22 mouse cellular contexts compared by ENCODE assay signal in the genomic region with DNA sequence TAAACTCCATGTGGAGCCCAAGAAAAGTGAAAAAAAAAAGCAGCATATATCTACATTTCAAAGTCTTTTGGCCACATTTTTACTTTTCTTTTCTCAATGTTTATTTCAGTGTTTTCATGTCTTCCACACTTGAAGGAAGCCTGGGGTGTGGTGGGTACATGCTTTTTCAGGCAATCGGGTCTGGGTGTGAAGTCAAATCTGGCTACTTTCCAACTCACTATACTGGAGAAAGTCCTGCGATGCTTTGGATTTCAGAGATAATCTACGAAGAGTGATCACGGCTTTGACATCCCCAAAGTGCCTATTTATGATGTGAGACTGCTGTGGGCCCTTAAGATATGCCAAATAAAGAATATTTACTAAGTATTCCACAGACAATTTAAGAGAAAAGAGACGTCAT. TPM values are rescaled to one million over a fixed set of nuclear protein-coding genes. Genes with fewer than 3 reads are reported as not detected.
DNase-seq lines count a peak whose midpoint lies in the region; ATAC-seq lines count a peak whose summit lies in the region.
"Had no signal": no experiment of that assay in that cellular context is flagged by ENCODE, and none has a peak within 500 bp of the region (broad histone marks: within the 10 kb centered on the region; RNA-seq: fewer than 3 reads in every experiment).

No protein-coding gene starts in this region.

- no peak for ATAC-seq in heart, embryonic 12.5 days (ENCODE audit: insufficient number of reproducible peaks, low FRiP score)
- peak; percentile 42; the same call in 1 of the 2 replicates for ATAC-seq in lung, embryonic 15.5 days (ENCODE audit: borderline replicate concordance, extremely low read depth, low FRiP score, low TSS enrichment)
- no peak for ATAC-seq in midbrain, embryonic 11.5 days (ENCODE audit: low FRiP score)
- ATAC-seq in midbrain, embryonic 13.5 days, result no peak
- ATAC-seq: forebrain, embryonic 15.5 days had no signal

- H3K27ac ChIP-seq in heart, embryonic 12.5 days (ENCODE audit: poor library complexity, severe bottlenecking), result no peak overlapping the region
- H3K27ac ChIP-seq in lung, embryonic 15.5 days, result no peak overlapping the region
- H3K27ac ChIP-seq in midbrain, embryonic 11.5 days (ENCODE audit: low read depth, low read length), result no peak overlapping the region
- H3K27ac ChIP-seq in midbrain, embryonic 13.5 days, result no peak overlapping the region
- H3K27ac ChIP-seq: embryonic facial prominence, embryonic 13.5 days; embryonic facial prominence, embryonic 15.5 days; forebrain, embryonic 10.5 days; forebrain, embryonic 12.5 days; forebrain, embryonic 15.5 days had no signal

- peaks cover 38% of the 10 kb centered on the region for H3K4me1 ChIP-seq in heart, embryonic 12.5 days (replicated peaks)
- 0 out of 2 replicates have a peak, but pooled peaks cover 12% of the 10 kb centered on the region for H3K4me1 ChIP-seq in lung, embryonic 15.5 days
- no peaks in the 10 kb centered on the region for H3K4me1 ChIP-seq in midbrain, embryonic 11.5 days (ENCODE audit: control insufficient read depth, insufficient read depth, low read length)
- no peaks in the 10 kb centered on the region for H3K4me1 ChIP-seq in midbrain, embryonic 13.5 days (replicated peaks)
- H3K4me1 ChIP-seq: forebrain, embryonic 12.5 days; forebrain, embryonic 15.5 days had no signal

- no peak overlapping the region for H3K4me3 ChIP-seq in heart, embryonic 12.5 days
- no peak overlapping the region for H3K4me3 ChIP-seq in lung, embryonic 15.5 days
- no peak overlapping the region for H3K4me3 ChIP-seq in midbrain, embryonic 11.5 days (ENCODE audit: low read depth, low read length)
- no peak overlapping the region for H3K4me3 ChIP-seq in midbrain, embryonic 13.5 days (replicated peaks)
- H3K4me3 ChIP-seq: embryonic facial prominence, embryonic 13.5 days; embryonic facial prominence, embryonic 15.5 days; erythroblast, embryonic 14.5 days; forebrain, embryonic 10.5 days; forebrain, embryonic 12.5 days; forebrain, embryonic 15.5 days had no signal

- peak; percentile 15 for DNase-seq in heart, adult 11 months
- no peak for DNase-seq in lung, postnatal 14 days
- peak; percentile 6 for DNase-seq in midbrain, embryonic 11.5 days (ENCODE audit: low spot score, missing footprints)
- DNase-seq: adrenal gland, adult 2 months; adrenal gland, postnatal 10 days; adrenal gland, postnatal 25 days; cerebellum, adult 11 months; cerebellum, adult 18-20 months; cerebellum, adult 8-10 months; cerebellum, adult 9-11 months; cerebellum, postnatal 14 days; cerebellum, postnatal 36 days; embryo, embryonic 11 days had no signal

- H3K36me3 ChIP-seq in heart, embryonic 12.5 days, result 0 out of 2 replicates have a peak, but pooled peaks cover 5% of the 10 kb centered on the region
- H3K36me3 ChIP-seq in lung, embryonic 15.5 days, result no peaks in the 10 kb centered on the region
- H3K36me3 ChIP-seq in midbrain, embryonic 11.5 days (ENCODE audit: control insufficient read depth, insufficient read depth, low read length), result no peaks in the 10 kb centered on the region
- H3K36me3 ChIP-seq in midbrain, embryonic 13.5 days, result no peaks in the 10 kb centered on the region
- H3K36me3 ChIP-seq: embryonic facial prominence, embryonic 13.5 days; embryonic facial prominence, embryonic 15.5 days; forebrain, embryonic 10.5 days; forebrain, embryonic 12.5 days; forebrain, embryonic 15.5 days had no signal

- H3K27me3 ChIP-seq in heart, embryonic 12.5 days (replicated peaks), result no peaks in the 10 kb centered on the region
- no peaks in the 10 kb centered on the region for H3K27me3 ChIP-seq in lung, embryonic 15.5 days
- no peaks in the 10 kb centered on the region for H3K27me3 ChIP-seq in midbrain, embryonic 11.5 days (ENCODE audit: control insufficient read depth, insufficient read depth, low read length)
- no peaks in the 10 kb centered on the region for H3K27me3 ChIP-seq in midbrain, embryonic 13.5 days
- H3K27me3 ChIP-seq: embryonic facial prominence, embryonic 13.5 days; embryonic facial prominence, embryonic 15.5 days; forebrain, embryonic 12.5 days; forebrain, embryonic 15.5 days had no signal

- no peaks in the 10 kb centered on the region for H3K9me3 ChIP-seq in heart, embryonic 12.5 days (replicated peaks)
- H3K9me3 ChIP-seq in lung, embryonic 15.5 days, result no peaks in the 10 kb centered on the region
- H3K9me3 ChIP-seq in midbrain, embryonic 11.5 days (ENCODE audit: control insufficient read depth, low read length), result no peaks in the 10 kb centered on the region
- H3K9me3 ChIP-seq in midbrain, embryonic 13.5 days, result no peaks in the 10 kb centered on the region
- H3K9me3 ChIP-seq: embryonic facial prominence, embryonic 13.5 days; embryonic facial prominence, embryonic 15.5 days; forebrain, embryonic 10.5 days; forebrain, embryonic 12.5 days; forebrain, embryonic 15.5 days had no signal

- no peak overlapping the region for H3K9ac ChIP-seq in heart, embryonic 12.5 days
- H3K9ac ChIP-seq in lung, embryonic 15.5 days, result no peak overlapping the region
- no peak overlapping the region for H3K9ac ChIP-seq in midbrain, embryonic 11.5 days (ENCODE audit: low read length)
- H3K9ac ChIP-seq in midbrain, embryonic 13.5 days (replicated peaks), result no peak overlapping the region
- H3K9ac ChIP-seq: embryonic facial prominence, embryonic 13.5 days; embryonic facial prominence, embryonic 15.5 days; forebrain, embryonic 12.5 days; forebrain, embryonic 15.5 days had no signal

- whole genome bisulfite sequencing in heart, embryonic 12.5 days, result 32% methylated on average over 5 of the region's 5 CpGs
- 44% methylated on average over 5 of the region's 5 CpGs for WGBS in lung, embryonic 15.5 days
- 92% methylated on average over 5 of the region's 5 CpGs for WGBS in midbrain, embryonic 11.5 days
- WGBS in midbrain, embryonic 13.5 days, result 86% methylated on average over 5 of the region's 5 CpGs

- no peak overlapping the region for H3K4me2 ChIP-seq in heart, embryonic 12.5 days
- H3K4me2 ChIP-seq in lung, embryonic 15.5 days, result no peak overlapping the region
- no peak overlapping the region for H3K4me2 ChIP-seq in midbrain, embryonic 11.5 days
- no peak overlapping the region for H3K4me2 ChIP-seq in midbrain, embryonic 13.5 days (replicated peaks)
- H3K4me2 ChIP-seq: embryonic facial prominence, embryonic 13.5 days; embryonic facial prominence, embryonic 15.5 days; forebrain, embryonic 12.5 days; forebrain, embryonic 15.5 days had no signal

RNA-seq across cellular contexts. Expression of a gene that starts 57.7 kb away (rescaled TPM):
- 26.5 and 28.0 TPM in 2 replicates for polyA plus RNA-seq in heart, embryonic 12.5 days (2016; fragmentation: Nextera tagmentation; extraction: Ambion mirVana)
- 13.3 and 14.5 TPM in 2 replicates for polyA plus RNA-seq in lung, embryonic 15.5 days (2015; fragmentation: Nextera tagmentation; extraction: Ambion mirVana)
- 11.6 and 12.7 TPM in 2 replicates for polyA plus RNA-seq in midbrain, embryonic 11.5 days (2014; fragmentation: Nextera tagmentation; extraction: Ambion mirVana)
- polyA plus RNA-seq in midbrain, embryonic 13.5 days (2015; fragmentation: Nextera tagmentation; extraction: Ambion mirVana), result 4.6 and 5.0 TPM in 2 replicates
- polyA plus RNA-seq: erythroblast, embryonic 14.5 days had no signal
